Mouse (Mus musculus) spleen, adult 2 months (tissue): Measurements from ENCODE around the gene Lgals8.

Source experiments
- CTCF ChIP-seq: fragments of 200-500 bp; IDR thresholded peaks from 2 replicates; pipeline ENCODE4 v1.5.1; 2011; ENCODE audit warnings: mild to moderate bottlenecking, inconsistent platforms; ENCODE audit not compliant: insufficient read depth, insufficient read length, insufficient replicate concordance; ENCODE audit errors: extremely low read depth
- POLR2A ChIP-seq: fragments of 200-500 bp; IDR thresholded peaks from 2 replicates; pipeline ENCODE4 v1.6.1; 2011; ENCODE audit warnings: low read depth, low read length, inconsistent platforms

DNA sequence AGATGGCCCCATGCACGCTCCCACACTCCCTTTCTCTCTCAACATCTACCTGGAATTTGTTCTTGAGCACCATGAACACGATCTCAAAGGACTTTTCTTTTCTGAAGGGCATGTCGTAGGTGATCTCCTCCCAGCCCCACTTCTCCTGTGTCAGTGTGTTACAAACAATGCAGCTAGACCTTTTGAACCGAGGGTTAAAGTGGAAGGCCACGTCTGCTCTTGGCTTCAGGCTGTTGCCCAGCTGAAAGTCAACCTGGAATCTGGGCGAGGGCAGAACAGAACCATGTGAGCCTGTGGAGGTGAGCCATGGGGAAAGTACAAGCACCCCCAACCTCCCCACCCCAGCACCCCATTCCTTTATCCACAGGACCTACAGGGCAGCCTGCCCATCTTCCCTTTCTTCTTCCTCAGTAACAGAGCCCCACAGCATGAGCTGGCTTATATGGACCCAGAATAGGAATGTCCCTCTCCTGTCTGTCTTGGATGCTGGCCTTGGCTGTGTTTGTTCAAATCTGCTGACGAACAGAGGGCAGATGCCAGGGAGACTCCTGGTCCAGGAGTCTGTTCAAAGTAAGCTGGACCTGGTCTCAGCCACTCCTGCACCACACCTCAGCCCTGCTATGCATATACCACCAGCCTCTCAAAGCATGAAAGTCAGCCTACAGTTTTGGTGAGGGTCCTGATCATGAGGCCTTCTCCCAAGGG is 9.9 kb downstream of the Lgals8 start:
- TF ChIP-seq CTCF (no peak), POLR2A (no peak)
